Mouse (Mus musculus): Measurements from ENCODE around the gene Hsf2bp. TPM values are rescaled to one million over a fixed set of nuclear protein-coding genes. Genes with fewer than 3 reads are reported as not detected.

Hsf2bp gene
- total and polyA plus RNA-seq, 2 experiments from 2014 or later: 0.57 to 0.90 TPM

- ATAC-seq: no peak
- no peak overlapping the region for H3K9ac ChIP-seq
- WGBS: 92% methylated on average over 7 of the region's 7 CpGs
- H3K9me3 ChIP-seq (ENCODE audit: low read length): no peaks in the 10 kb centered on the region
- no peak for DNase-seq
- H3K4me3 ChIP-seq (ENCODE audit: low read depth, low read length): no peak overlapping the region
- no peaks in the 10 kb centered on the region for H3K4me1 ChIP-seq (ENCODE audit: insufficient read depth)
- TF ChIP-seq CTCF (IDR thresholded peaks at IDR 0.05; ENCODE audit: low read depth): no peak
- H3K36me3 ChIP-seq (ENCODE audit: insufficient read depth): no peaks in the 10 kb centered on the region
- H3K27ac ChIP-seq (ENCODE audit: low read depth, low read length): no peak overlapping the region
- H3K4me2 ChIP-seq (ENCODE audit: low read depth): no peak overlapping the region
- no peaks in the 10 kb centered on the region for H3K27me3 ChIP-seq (ENCODE audit: insufficient read depth, low read length)
Observed at GRCm38 (mm10) chr17:31904036-31904435, 132.1 kb downstream of the Hsf2bp start.

GRCm38 (mm10) chr17:31902630-31903198, 133.4 kb downstream of the Hsf2bp start:
- Histone ChIP-seq H3K4me1 (ENCODE audit: insufficient read depth) (no peaks in the 10 kb centered on the region), H3K9ac (no peak overlapping the region), H3K9me3 (ENCODE audit: low read length) (no peaks in the 10 kb centered on the region), H3K4me2 (ENCODE audit: low read depth) (no peak overlapping the region), H3K27ac (ENCODE audit: low read depth, low read length) (no peak overlapping the region), H3K36me3 (ENCODE audit: insufficient read depth) (no peaks in the 10 kb centered on the region), H3K27me3 (ENCODE audit: insufficient read depth, low read length) (no peaks in the 10 kb centered on the region), H3K4me3 (ENCODE audit: low read depth, low read length) (no peak overlapping the region)
- no peak for TF ChIP-seq CTCF (IDR thresholded peaks at IDR 0.05; ENCODE audit: low read depth)
- no peak for DNase-seq
- ATAC-seq: no peak
- 78% methylated on average over 3 of the region's 3 CpGs for WGBS

- no peak overlapping the region for H3K4me2 ChIP-seq (ENCODE audit: low read depth)
- no peaks in the 10 kb centered on the region for H3K9me3 ChIP-seq (ENCODE audit: low read length)
- ATAC-seq (no peak), DNase-seq (no peak)
- H3K4me1 ChIP-seq (ENCODE audit: insufficient read depth): no peaks in the 10 kb centered on the region
- no peak overlapping the region for H3K9ac ChIP-seq
- WGBS: 77% methylated on average over 11 of the region's 11 CpGs
- no peaks in the 10 kb centered on the region for H3K27me3 ChIP-seq (ENCODE audit: insufficient read depth, low read length)
- no peak for TF ChIP-seq CTCF (IDR thresholded peaks at IDR 0.05; ENCODE audit: low read depth)
- H3K4me3 ChIP-seq (ENCODE audit: low read depth, low read length): no peak overlapping the region
- no peaks in the 10 kb centered on the region for H3K36me3 ChIP-seq (ENCODE audit: insufficient read depth)
- H3K27ac ChIP-seq (ENCODE audit: low read depth, low read length): no peak overlapping the region
Observed at GRCm38 (mm10) chr17:31901461-31902204, 134.5 kb downstream of the Hsf2bp start.

DNA sequence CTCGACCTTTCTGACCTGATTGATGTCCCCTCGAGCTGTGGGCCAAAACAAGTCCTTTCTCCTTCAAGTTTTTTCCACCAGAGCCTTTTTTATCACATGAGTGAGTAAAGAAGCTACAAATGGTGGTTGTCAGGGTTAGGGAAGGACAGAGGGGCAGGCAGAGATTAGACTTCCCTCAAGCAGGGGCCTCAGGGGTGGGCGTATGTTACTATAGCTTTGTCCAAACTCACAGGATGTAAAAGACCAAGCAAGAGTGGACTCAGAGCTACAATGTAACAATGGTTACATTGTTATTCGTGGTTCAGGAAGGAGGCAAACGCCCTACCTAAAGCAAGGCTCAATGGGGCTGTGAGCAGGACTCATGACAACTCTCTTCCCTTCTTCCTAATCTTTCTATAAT, 137.2 kb downstream of the Hsf2bp start:
- H3K27ac ChIP-seq (ENCODE audit: low read depth, low read length): no peak overlapping the region
- WGBS: 68% methylated on average over 5 of the region's 5 CpGs
- no peak overlapping the region for H3K4me3 ChIP-seq (ENCODE audit: low read depth, low read length)
- ATAC-seq: no peak
- H3K4me1 ChIP-seq (ENCODE audit: insufficient read depth): no peaks in the 10 kb centered on the region
- DNase-seq: no peak
- TF ChIP-seq CTCF (IDR thresholded peaks at IDR 0.05; ENCODE audit: low read depth): no peak
- no peaks in the 10 kb centered on the region for H3K27me3 ChIP-seq (ENCODE audit: insufficient read depth, low read length)
- H3K9ac ChIP-seq: no peak overlapping the region
- no peaks in the 10 kb centered on the region for H3K9me3 ChIP-seq (ENCODE audit: low read length)
- no peaks in the 10 kb centered on the region for H3K36me3 ChIP-seq (ENCODE audit: insufficient read depth)
- no peak overlapping the region for H3K4me2 ChIP-seq (ENCODE audit: low read depth)

DNA sequence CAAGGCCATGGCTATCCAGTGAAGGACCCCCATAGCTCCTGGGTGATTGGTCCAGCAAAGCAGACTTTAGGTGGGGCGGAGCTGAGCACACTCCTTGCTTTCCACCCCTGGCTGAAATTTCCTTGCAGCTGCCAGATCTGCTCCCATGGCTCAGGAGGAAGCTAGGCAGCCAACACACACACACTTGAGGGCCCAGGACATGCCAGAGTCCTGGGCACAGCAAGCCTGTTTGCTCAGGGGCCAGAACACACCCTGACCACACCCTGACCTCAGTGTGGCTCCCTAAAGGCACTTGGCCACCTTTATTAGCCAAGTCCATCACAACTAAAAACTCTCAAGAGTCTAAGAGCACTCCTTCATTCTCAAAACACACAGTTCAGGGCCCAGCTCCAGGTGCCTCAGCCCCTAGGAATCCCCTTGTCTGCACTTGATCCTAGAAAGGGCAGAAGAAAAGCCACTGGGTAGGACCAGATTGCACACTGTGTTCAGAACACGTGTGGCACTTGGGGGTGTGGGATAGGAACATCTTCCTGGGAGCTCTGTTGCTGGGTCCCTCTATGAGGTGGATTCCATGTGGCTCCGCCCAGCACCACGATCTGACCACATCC, 138.9 kb downstream of the Hsf2bp start:
- H3K9me3 ChIP-seq (ENCODE audit: low read length): no peaks in the 10 kb centered on the region
- no peak overlapping the region for H3K4me2 ChIP-seq (ENCODE audit: low read depth)
- H3K9ac ChIP-seq: no peak overlapping the region
- no peak overlapping the region for H3K27ac ChIP-seq (ENCODE audit: low read depth, low read length)
- DNase-seq (no peak), ATAC-seq (no peak)
- WGBS: 81% methylated on average over 4 of the region's 4 CpGs
- H3K4me1 ChIP-seq (ENCODE audit: insufficient read depth): 0 out of 2 replicates have a peak, but pooled peaks cover 4% of the 10 kb centered on the region
- no peak overlapping the region for H3K4me3 ChIP-seq (ENCODE audit: low read depth, low read length)
- no peak for TF ChIP-seq CTCF (IDR thresholded peaks at IDR 0.05; ENCODE audit: low read depth)
- H3K27me3 ChIP-seq (ENCODE audit: insufficient read depth, low read length): no peaks in the 10 kb centered on the region
- H3K36me3 ChIP-seq (ENCODE audit: insufficient read depth): no peaks in the 10 kb centered on the region

DNA sequence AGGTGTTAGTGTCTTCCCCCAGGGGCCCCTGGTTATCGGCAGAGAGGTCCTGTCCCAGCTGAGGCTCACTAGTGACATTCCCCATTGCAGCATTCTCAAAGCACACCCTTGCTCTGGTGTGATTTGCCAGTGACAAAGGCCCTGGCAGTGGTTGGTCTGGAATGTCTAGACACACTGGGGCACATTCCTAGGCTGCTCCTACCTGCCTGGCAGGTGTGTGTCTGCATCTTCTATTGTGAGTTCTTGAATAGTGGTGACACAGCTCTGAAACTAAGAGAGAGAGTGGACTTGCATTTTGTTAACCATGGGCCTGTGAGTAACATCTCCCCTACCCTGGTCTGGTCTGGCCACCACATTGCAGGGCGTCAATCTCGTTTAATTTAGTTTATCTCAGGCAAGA, 139.4 kb downstream of the Hsf2bp start:
- no peak for ATAC-seq
- no peak for DNase-seq
- 83% methylated on average over 3 of the region's 3 CpGs for WGBS

DNA sequence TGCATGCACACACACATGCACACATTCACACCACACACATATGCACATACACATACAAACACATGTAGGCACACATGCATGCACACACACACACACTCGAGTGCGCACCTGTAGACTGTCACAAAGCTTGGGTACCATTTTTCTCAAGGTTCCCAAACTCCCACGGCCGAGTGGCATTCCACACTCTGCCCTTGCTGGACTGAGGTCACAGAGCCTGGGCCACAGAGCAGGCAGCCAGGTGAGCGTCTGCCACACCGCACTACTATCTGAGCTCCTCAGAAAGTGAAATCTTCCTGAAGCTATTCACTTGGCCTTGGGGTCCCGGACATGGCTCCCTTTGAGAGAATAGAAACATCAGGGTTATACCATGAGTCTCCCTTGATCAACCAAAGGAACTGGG, 139.8 kb downstream of the Hsf2bp start:
- no peaks in the 10 kb centered on the region for H3K9me3 ChIP-seq (ENCODE audit: low read length)
- 0 out of 2 replicates have a peak, but pooled peaks cover 4% of the 10 kb centered on the region for H3K4me1 ChIP-seq (ENCODE audit: insufficient read depth)
- no peak overlapping the region for H3K9ac ChIP-seq
- no peak overlapping the region for H3K27ac ChIP-seq (ENCODE audit: low read depth, low read length)
- no peak overlapping the region for H3K4me3 ChIP-seq (ENCODE audit: low read depth, low read length)
- H3K36me3 ChIP-seq (ENCODE audit: insufficient read depth): no peaks in the 10 kb centered on the region
- no peaks in the 10 kb centered on the region for H3K27me3 ChIP-seq (ENCODE audit: insufficient read depth, low read length)
- WGBS: 92% methylated on average over 7 of the region's 7 CpGs
- TF ChIP-seq CTCF (IDR thresholded peaks at IDR 0.05; ENCODE audit: low read depth): no peak
- DNase-seq (no peak), ATAC-seq (no peak)
- no peak overlapping the region for H3K4me2 ChIP-seq (ENCODE audit: low read depth)

More for the DNA sequence above, 139.4 kb downstream of the Hsf2bp start:
- no peak for TF ChIP-seq CTCF (IDR thresholded peaks at IDR 0.05; ENCODE audit: low read depth)
- H3K36me3 ChIP-seq (ENCODE audit: insufficient read depth): no peaks in the 10 kb centered on the region
- H3K27ac ChIP-seq (ENCODE audit: low read depth, low read length): no peak overlapping the region
- H3K9me3 ChIP-seq (ENCODE audit: low read length): no peaks in the 10 kb centered on the region
- H3K9ac ChIP-seq: no peak overlapping the region
- H3K4me1 ChIP-seq (ENCODE audit: insufficient read depth): 0 out of 2 replicates have a peak, but pooled peaks cover 4% of the 10 kb centered on the region
- H3K4me3 ChIP-seq (ENCODE audit: low read depth, low read length): no peak overlapping the region
- H3K27me3 ChIP-seq (ENCODE audit: insufficient read depth, low read length): no peaks in the 10 kb centered on the region
- no peak overlapping the region for H3K4me2 ChIP-seq (ENCODE audit: low read depth)

Other genes with a start within 250 kb of the Hsf2bp start
- 34.6 and 42.2 TPM in 2 replicates for gene Sik1, start 180.5 kb downstream of the Hsf2bp start, total RNA-seq (2014; rRNA removed)
- 18.6 and 19.4 TPM in 2 replicates for gene Sik1, start 180.5 kb downstream of the Hsf2bp start, polyA plus RNA-seq (2015; fragmentation: Nextera tagmentation; extraction: Ambion mirVana)
- 26.8 and 40.4 TPM in 2 replicates for gene Rrp1b, start 249 bp downstream of the Hsf2bp start, total RNA-seq (2014; rRNA removed)
- gene Rrp1b, start 249 bp downstream of the Hsf2bp start, polyA plus RNA-seq (2015; fragmentation: Nextera tagmentation; extraction: Ambion mirVana): 32.0 and 39.4 TPM in 2 replicates
- gene Notch3, start 130.5 kb upstream of the Hsf2bp start, total RNA-seq (2014; rRNA removed): 13.5 and 22.5 TPM in 2 replicates
- 2.3 and 3.3 TPM in 2 replicates for gene Notch3, start 130.5 kb upstream of the Hsf2bp start, polyA plus RNA-seq (2015; fragmentation: Nextera tagmentation; extraction: Ambion mirVana)
- 0.29 TPM in 1 of 2 replicates, not detected in the other for gene Ephx3, start 153.2 kb upstream of the Hsf2bp start, total RNA-seq (2014; rRNA removed)
- 0.08 and 0.11 TPM in 2 replicates for gene Ephx3, start 153.2 kb upstream of the Hsf2bp start, polyA plus RNA-seq (2015; fragmentation: Nextera tagmentation; extraction: Ambion mirVana)
- gene Brd4, start 248.4 kb upstream of the Hsf2bp start, total RNA-seq (2014; rRNA removed): 28.2 and 37.7 TPM in 2 replicates
- gene Brd4, start 248.4 kb upstream of the Hsf2bp start, polyA plus RNA-seq (2015; fragmentation: Nextera tagmentation; extraction: Ambion mirVana): 59.2 and 85.6 TPM in 2 replicates